Mouse (Mus musculus): Measurements from ENCODE around the gene Efcab2. TPM values are rescaled to one million over a fixed set of nuclear protein-coding genes. Genes with fewer than 3 reads are reported as not detected.

The Efcab2 gene
- polyA plus RNA-seq, 1 experiment = 0.34 TPM

- peaks cover 3% of the 10 kb centered on the region; the same call in 1 of the 2 replicates for H3K4me1 ChIP-seq (ENCODE audit: control insufficient read depth, insufficient read depth, insufficient read length)
- H3K27ac ChIP-seq (ENCODE audit: insufficient read depth, low read length) = peak overlapping the region; percentile 97
- WGBS = 5% methylated on average over 36 of the region's 36 CpGs
- peak overlapping the region; percentile 57 for H3K4me3 ChIP-seq (ENCODE audit: extremely low read depth, insufficient read depth, insufficient read length)
- H3K27me3 ChIP-seq (ENCODE audit: control insufficient read depth, insufficient read depth, low read length) = no peaks in the 10 kb centered on the region
- peak; percentile 86 to 88 for DNase-seq (ENCODE audit: low read depth in 1 of 2, low spot score in 2 of 2)
- H3K36me3 ChIP-seq (ENCODE audit: control insufficient read depth, insufficient read depth, low read length) = no peaks in the 10 kb centered on the region
- peak; percentile 44 for TF ChIP-seq POLR2A (IDR thresholded peaks at IDR 0.05; ENCODE audit: low read depth, low read length)
- TF ChIP-seq CTCF (IDR thresholded peaks at IDR 0.05; ENCODE audit: extremely low read depth, insufficient read depth, insufficient read length, insufficient replicate concordance) = no peak
Observed at GRCm38 (mm10) chr1:178368548-178369271, 37.2 kb upstream of the Efcab2 start.

- Histone ChIP-seq H3K27me3 (ENCODE audit: control insufficient read depth, insufficient read depth, low read length) (no peaks in the 10 kb centered on the region), H3K27ac (ENCODE audit: insufficient read depth, low read length) (peak overlapping the region; percentile 97), H3K4me3 (ENCODE audit: extremely low read depth, insufficient read depth, insufficient read length) (peak overlapping the region; percentile 57), H3K4me1 (ENCODE audit: control insufficient read depth, insufficient read depth, insufficient read length) (peaks cover 3% of the 10 kb centered on the region; the same call in 1 of the 2 replicates), H3K36me3 (ENCODE audit: control insufficient read depth, insufficient read depth, low read length) (no peaks in the 10 kb centered on the region)
- TF ChIP-seq POLR2A (IDR thresholded peaks at IDR 0.05; ENCODE audit: low read depth, low read length) (no peak), CTCF (IDR thresholded peaks at IDR 0.05; ENCODE audit: extremely low read depth, insufficient read depth, insufficient read length, insufficient replicate concordance) (no peak)
- DNase-seq (ENCODE audit: low read depth in 1 of 2, low spot score in 2 of 2) = peak in 1 of 2 experiments; percentile 34
- under 1% methylated on average over 11 of the region's 11 CpGs for WGBS
Observed at GRCm38 (mm10) chr1:178369272-178369651, 36.6 kb upstream of the Efcab2 start.

- Histone ChIP-seq H3K27me3 (ENCODE audit: control insufficient read depth, insufficient read depth, low read length) (no peaks in the 10 kb centered on the region), H3K36me3 (ENCODE audit: control insufficient read depth, insufficient read depth, low read length) (no peaks in the 10 kb centered on the region), H3K27ac (ENCODE audit: insufficient read depth, low read length) (no peak overlapping the region), H3K4me1 (ENCODE audit: control insufficient read depth, insufficient read depth, insufficient read length) (peaks cover 3% of the 10 kb centered on the region; the same call in 1 of the 2 replicates), H3K4me3 (ENCODE audit: extremely low read depth, insufficient read depth, insufficient read length) (no peak overlapping the region)
- 46% methylated on average over 4 of the region's 4 CpGs for WGBS
- DNase-seq (ENCODE audit: low read depth in 1 of 2, low spot score in 2 of 2) = no peak
- no peak for TF ChIP-seq CTCF (IDR thresholded peaks at IDR 0.05; ENCODE audit: extremely low read depth, insufficient read depth, insufficient read length, insufficient replicate concordance)
- TF ChIP-seq POLR2A (IDR thresholded peaks at IDR 0.05; ENCODE audit: low read depth, low read length) = no peak
Observed at GRCm38 (mm10) chr1:178372681-178373080, 33.2 kb upstream of the Efcab2 start.

GRCm38 (mm10) chr1:178375381-178375780, 30.5 kb upstream of the Efcab2 start:
- Histone ChIP-seq H3K4me3 (ENCODE audit: extremely low read depth, insufficient read depth, insufficient read length) (no peak overlapping the region), H3K36me3 (ENCODE audit: control insufficient read depth, insufficient read depth, low read length) (no peaks in the 10 kb centered on the region), H3K4me1 (ENCODE audit: control insufficient read depth, insufficient read depth, insufficient read length) (no peaks in the 10 kb centered on the region; the same call in 1 of the 2 replicates), H3K27ac (ENCODE audit: insufficient read depth, low read length) (no peak overlapping the region), H3K27me3 (ENCODE audit: control insufficient read depth, insufficient read depth, low read length) (no peaks in the 10 kb centered on the region)
- no peak for DNase-seq (ENCODE audit: low read depth in 1 of 2, low spot score in 2 of 2)
- no peak for TF ChIP-seq POLR2A (IDR thresholded peaks at IDR 0.05; ENCODE audit: low read depth, low read length)
- TF ChIP-seq CTCF (IDR thresholded peaks at IDR 0.05; ENCODE audit: extremely low read depth, insufficient read depth, insufficient read length, insufficient replicate concordance) = no peak

GRCm38 (mm10) chr1:178376061-178376460, 29.8 kb upstream of the Efcab2 start:
- Histone ChIP-seq H3K4me1 (ENCODE audit: control insufficient read depth, insufficient read depth, insufficient read length) (no peaks in the 10 kb centered on the region; the same call in 1 of the 2 replicates), H3K4me3 (ENCODE audit: extremely low read depth, insufficient read depth, insufficient read length) (no peak overlapping the region), H3K27ac (ENCODE audit: insufficient read depth, low read length) (no peak overlapping the region), H3K36me3 (ENCODE audit: control insufficient read depth, insufficient read depth, low read length) (no peaks in the 10 kb centered on the region), H3K27me3 (ENCODE audit: control insufficient read depth, insufficient read depth, low read length) (no peaks in the 10 kb centered on the region)
- TF ChIP-seq CTCF (IDR thresholded peaks at IDR 0.05; ENCODE audit: extremely low read depth, insufficient read depth, insufficient read length, insufficient replicate concordance) = no peak
- TF ChIP-seq POLR2A (IDR thresholded peaks at IDR 0.05; ENCODE audit: low read depth, low read length) = no peak
- no peak for DNase-seq (ENCODE audit: low read depth in 1 of 2, low spot score in 2 of 2)
- WGBS = 87% methylated on average over 2 of the region's 2 CpGs

GRCm38 (mm10) chr1:178376907-178377306, 29.0 kb upstream of the Efcab2 start:
- DNase-seq (ENCODE audit: low read depth in 1 of 2, low spot score in 2 of 2) = no peak
- no peak overlapping the region for H3K27ac ChIP-seq (ENCODE audit: insufficient read depth, low read length)
- 87% methylated on average over 2 of the region's 2 CpGs for WGBS

GRCm38 (mm10) chr1:178378115-178378514, 27.8 kb upstream of the Efcab2 start:
- TF ChIP-seq POLR2A (IDR thresholded peaks at IDR 0.05; ENCODE audit: low read depth, low read length) (no peak), CTCF (IDR thresholded peaks at IDR 0.05; ENCODE audit: extremely low read depth, insufficient read depth, insufficient read length, insufficient replicate concordance) (no peak)
- WGBS = 66% methylated on average over 3 of the region's 3 CpGs
- Histone ChIP-seq H3K27ac (ENCODE audit: insufficient read depth, low read length) (no peak overlapping the region), H3K4me3 (ENCODE audit: extremely low read depth, insufficient read depth, insufficient read length) (no peak overlapping the region), H3K4me1 (ENCODE audit: control insufficient read depth, insufficient read depth, insufficient read length) (no peaks in the 10 kb centered on the region), H3K27me3 (ENCODE audit: control insufficient read depth, insufficient read depth, low read length) (no peaks in the 10 kb centered on the region), H3K36me3 (ENCODE audit: control insufficient read depth, insufficient read depth, low read length) (no peaks in the 10 kb centered on the region)
- DNase-seq (ENCODE audit: low read depth in 1 of 2, low spot score in 2 of 2) = no peak

More at GRCm38 (mm10) chr1:178376907-178377306, 29.0 kb upstream of the Efcab2 start:
- Histone ChIP-seq H3K4me3 (ENCODE audit: extremely low read depth, insufficient read depth, insufficient read length) (no peak overlapping the region), H3K36me3 (ENCODE audit: control insufficient read depth, insufficient read depth, low read length) (no peaks in the 10 kb centered on the region), H3K4me1 (ENCODE audit: control insufficient read depth, insufficient read depth, insufficient read length) (no peaks in the 10 kb centered on the region; the same call in 1 of the 2 replicates), H3K27me3 (ENCODE audit: control insufficient read depth, insufficient read depth, low read length) (no peaks in the 10 kb centered on the region)
- no peak for TF ChIP-seq CTCF (IDR thresholded peaks at IDR 0.05; ENCODE audit: extremely low read depth, insufficient read depth, insufficient read length, insufficient replicate concordance)
- no peak for TF ChIP-seq POLR2A (IDR thresholded peaks at IDR 0.05; ENCODE audit: low read depth, low read length)
